Mouse (Mus musculus) erythroblast, embryonic 14.5 days (primary cell): ENCODE measurements around the gene Nhsl2. TPM values are rescaled to one million over a fixed set of nuclear protein-coding genes. Genes with fewer than 3 reads are reported as not detected.

Experiments
- H3K27me3 ChIP-seq: 2 replicates; pipeline ENCODE4 v1.6.1; 2012; ENCODE audit warnings: inconsistent platforms; ENCODE audit not compliant: control insufficient read depth
- H3K36me3 ChIP-seq: 2 replicates; pipeline ENCODE4 v1.6.1; 2012; ENCODE audit warnings: mild to moderate bottlenecking, inconsistent platforms; ENCODE audit not compliant: control insufficient read depth
- H3K4me1 ChIP-seq: 2 replicates; pipeline ENCODE4 v1.6.1; 2012; ENCODE audit warnings: inconsistent platforms; ENCODE audit not compliant: control insufficient read depth
- H3K4me3 ChIP-seq: replicated peaks from 2 replicates; pipeline ENCODE3; 2012; ENCODE audit warnings: moderate library complexity, mild to moderate bottlenecking, inconsistent platforms
- H3K9me3 ChIP-seq: 2 replicates; pipeline ENCODE4 v1.6.1; 2012; ENCODE audit warnings: low read length, inconsistent platforms, mixed read lengths; ENCODE audit not compliant: control insufficient read depth
- GATA1 ChIP-seq: IDR thresholded peaks from 2 replicates; pipeline ENCODE4 v1.6.1; 2012; ENCODE audit warnings: low read length, inconsistent platforms, mixed read lengths
- TAL1 ChIP-seq: IDR thresholded peaks from 3 replicates; pipeline ENCODE4 v1.6.1; 2012; ENCODE audit warnings: low read length, inconsistent platforms, mixed read lengths
- polyA plus RNA-seq: library from polyadenylated mRNA; stranded (reverse); fragments of >175 nt; gene quantifications from 2 replicates; pipeline ENCODE4 v1.2.3, GENCODE M21; 2012

The Nhsl2 gene
- polyA plus RNA-seq, 1 experiment = not detected

- Histone ChIP-seq H3K36me3 (no peaks in the 10 kb centered on the region), H3K9me3 (no peaks in the 10 kb centered on the region), H3K4me1 (no peaks in the 10 kb centered on the region), H3K27me3 (peaks cover 10% of the 10 kb centered on the region), H3K4me3 (no peak overlapping the region)
- no peak for TF ChIP-seq TAL1
- TF ChIP-seq GATA1 = no peak
Measured at GRCm38 (mm10) chrX:101932244-101932643, 83.1 kb downstream of the Nhsl2 start.

DNA sequence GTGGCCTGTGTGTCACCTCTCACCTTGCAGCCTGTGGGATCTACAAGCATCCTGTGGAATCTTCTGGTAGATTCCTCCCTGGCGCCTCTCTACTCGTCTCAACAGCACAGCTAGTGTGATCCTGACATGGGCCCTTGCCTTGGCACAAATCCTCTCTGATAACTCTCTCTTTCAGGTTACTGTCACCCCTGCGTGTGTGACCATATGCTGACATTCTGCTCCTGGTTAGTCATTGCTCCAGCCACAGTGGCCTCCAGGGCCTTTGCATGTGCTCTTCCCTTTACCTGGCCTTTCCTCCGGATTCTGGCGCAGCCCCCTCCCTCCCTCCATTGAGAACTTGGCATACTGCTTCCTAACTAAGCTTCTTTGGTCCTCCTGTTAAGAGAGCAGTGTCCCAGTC, 84.2 kb downstream of the Nhsl2 start:
- peaks cover 10% of the 10 kb centered on the region for H3K27me3 ChIP-seq
- no peak overlapping the region for H3K4me3 ChIP-seq
- TF ChIP-seq GATA1 = no peak
- no peak for TF ChIP-seq TAL1
- H3K9me3 ChIP-seq = no peaks in the 10 kb centered on the region
- no peaks in the 10 kb centered on the region for H3K36me3 ChIP-seq
- no peaks in the 10 kb centered on the region for H3K4me1 ChIP-seq

GRCm38 (mm10) chrX:101935291-101935840, 86.2 kb downstream of the Nhsl2 start:
- no peaks in the 10 kb centered on the region for H3K9me3 ChIP-seq
- peaks cover 3% of the 10 kb centered on the region; the same call in 1 of the 2 replicates for H3K27me3 ChIP-seq
- H3K4me3 ChIP-seq = no peak overlapping the region
- no peak for TF ChIP-seq TAL1
- no peaks in the 10 kb centered on the region for H3K36me3 ChIP-seq
- H3K4me1 ChIP-seq = no peaks in the 10 kb centered on the region

DNA sequence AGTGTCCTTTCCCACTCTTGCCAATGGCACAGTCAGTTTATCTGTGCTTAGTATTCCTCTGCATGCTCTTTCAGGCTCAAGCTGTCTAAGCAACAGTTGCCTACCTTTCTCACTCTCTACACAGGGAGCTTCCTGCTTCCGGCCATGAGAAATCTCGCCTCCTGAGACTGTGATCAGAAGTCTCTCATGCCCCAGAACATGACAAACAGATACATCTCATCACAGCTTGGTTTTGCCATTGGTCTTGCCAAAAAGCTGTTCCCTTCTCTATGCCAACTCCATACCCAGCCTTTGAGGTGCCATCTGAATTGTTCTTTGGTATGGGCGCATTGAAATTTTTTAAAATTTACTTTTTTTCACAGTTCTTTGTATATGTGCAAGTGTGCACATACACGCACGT, 90.3 kb downstream of the Nhsl2 start:
- Histone ChIP-seq H3K27me3 (peaks cover 13% of the 10 kb centered on the region), H3K36me3 (no peaks in the 10 kb centered on the region), H3K4me3 (no peak overlapping the region), H3K9me3 (no peaks in the 10 kb centered on the region), H3K4me1 (no peaks in the 10 kb centered on the region)
- no peak for TF ChIP-seq TAL1

DNA sequence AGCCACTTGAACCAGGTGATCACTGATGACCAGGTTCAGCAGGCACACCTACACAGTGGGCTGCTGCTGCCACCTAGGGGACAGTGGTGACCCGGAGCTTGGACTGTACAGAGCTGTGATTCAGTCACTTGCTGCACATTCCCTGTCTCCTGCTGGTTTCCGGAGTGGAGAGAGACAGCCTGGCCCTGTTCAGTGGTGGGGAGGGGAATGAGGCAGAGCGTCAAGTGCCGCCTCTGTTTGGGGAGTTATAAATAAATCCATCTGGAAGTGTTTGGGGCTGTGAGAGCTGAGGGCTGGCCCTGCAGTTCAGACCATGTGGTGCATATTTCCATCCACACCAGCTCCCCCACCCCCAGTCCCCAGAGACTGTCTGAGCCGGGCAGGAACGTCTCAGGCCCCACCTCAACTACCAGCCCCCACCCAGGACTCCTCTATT, 93.3 kb downstream of the Nhsl2 start:
- TF ChIP-seq GATA1 (no peak), TAL1 (no peak)
- H3K4me3 ChIP-seq = no peak overlapping the region
- H3K27me3 ChIP-seq = peaks cover 11% of the 10 kb centered on the region
- H3K36me3 ChIP-seq = no peaks in the 10 kb centered on the region
- H3K4me1 ChIP-seq = no peaks in the 10 kb centered on the region
- no peaks in the 10 kb centered on the region for H3K9me3 ChIP-seq

GRCm38 (mm10) chrX:101943743-101944142, 94.6 kb downstream of the Nhsl2 start:
- Histone ChIP-seq H3K4me1 (no peaks in the 10 kb centered on the region), H3K9me3 (no peaks in the 10 kb centered on the region), H3K36me3 (no peaks in the 10 kb centered on the region), H3K4me3 (no peak overlapping the region), H3K27me3 (peaks cover 17% of the 10 kb centered on the region)
- TF ChIP-seq GATA1 (no peak), TAL1 (no peak)

- no peaks in the 10 kb centered on the region for H3K9me3 ChIP-seq
- H3K4me3 ChIP-seq = no peak overlapping the region
- no peaks in the 10 kb centered on the region for H3K36me3 ChIP-seq
- no peak for TF ChIP-seq GATA1
- no peak for TF ChIP-seq TAL1
- H3K27me3 ChIP-seq = peaks cover 17% of the 10 kb centered on the region
- no peaks in the 10 kb centered on the region for H3K4me1 ChIP-seq
Measured at GRCm38 (mm10) chrX:101944761-101945330, 95.7 kb downstream of the Nhsl2 start.

DNA sequence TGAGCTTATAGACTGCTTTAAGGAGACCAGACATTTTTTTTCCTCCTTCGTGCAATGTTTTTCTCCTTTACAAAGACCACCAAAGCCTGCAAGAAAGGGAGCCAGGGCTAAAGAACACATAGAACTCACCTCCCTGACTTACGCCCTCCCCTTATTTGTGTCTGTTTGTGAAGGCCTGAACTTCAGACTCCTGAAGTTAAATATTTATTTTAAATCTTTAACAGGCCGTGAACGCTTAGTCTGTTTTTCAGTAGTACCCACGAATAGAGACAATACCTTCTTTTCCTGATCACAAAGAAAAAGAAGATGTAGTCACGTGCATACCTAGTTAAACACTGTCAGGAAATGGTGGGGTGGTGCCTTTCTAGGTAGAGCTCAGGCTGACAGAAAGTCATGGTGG, 103.3 kb downstream of the Nhsl2 start:
- no peak overlapping the region for H3K4me3 ChIP-seq
- no peaks in the 10 kb centered on the region for H3K4me1 ChIP-seq
- no peaks in the 10 kb centered on the region for H3K9me3 ChIP-seq
- no peaks in the 10 kb centered on the region for H3K36me3 ChIP-seq
- TF ChIP-seq TAL1 = no peak
- no peak for TF ChIP-seq GATA1
- H3K27me3 ChIP-seq = peaks cover 27% of the 10 kb centered on the region

DNA sequence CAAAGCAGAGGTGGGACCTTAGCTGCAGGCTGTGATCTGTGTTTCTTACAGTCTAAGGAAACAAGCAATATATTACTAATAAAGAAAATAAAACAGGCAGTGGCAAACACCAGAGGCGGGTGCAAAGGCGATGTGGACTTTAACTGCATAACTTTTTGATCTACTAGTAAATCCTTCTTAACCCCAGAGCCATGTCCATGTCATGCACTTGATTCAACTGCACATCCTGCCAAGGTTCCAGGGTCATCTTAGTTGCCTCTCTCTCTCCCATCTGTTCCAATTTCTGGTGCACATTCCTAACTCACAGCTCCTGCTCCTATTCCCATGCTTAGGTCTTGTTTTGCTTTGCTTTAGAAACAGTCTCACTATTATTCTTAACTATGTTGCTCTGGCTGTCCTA, 104.1 kb downstream of the Nhsl2 start:
- Histone ChIP-seq H3K4me3 (no peak overlapping the region), H3K9me3 (no peaks in the 10 kb centered on the region), H3K4me1 (no peaks in the 10 kb centered on the region), H3K27me3 (peaks cover 29% of the 10 kb centered on the region), H3K36me3 (no peaks in the 10 kb centered on the region)
- TF ChIP-seq TAL1 (no peak), GATA1 (no peak)
